Mouse (Mus musculus) heart, adult 8-10 months (tissue): ENCODE data around the gene Ccdc186. TPM values are rescaled to one million over a fixed set of nuclear protein-coding genes. Genes with fewer than 3 reads are reported as not detected.
"Not testable (repeated sequence)": the region's sequence is repeated elsewhere in the genome, so short reads cannot be mapped to it uniquely, and the experiment has no call there.

Experiments
- DNase-seq: peaks from one replicate; pipeline ENCODE4 v3.0.0; 2022; ENCODE audit warnings: low spot score
- total RNA-seq, 4 experiments: library from RNA; stranded (reverse); gene quantifications; 2 replicates each; pipeline ENCODE4 v1.2.4; 2022

Gene Ccdc186
- total RNA-seq, 4 experiments from 2014 or later = 24.7 to 29.3 (median 27.4) TPM

DNA sequence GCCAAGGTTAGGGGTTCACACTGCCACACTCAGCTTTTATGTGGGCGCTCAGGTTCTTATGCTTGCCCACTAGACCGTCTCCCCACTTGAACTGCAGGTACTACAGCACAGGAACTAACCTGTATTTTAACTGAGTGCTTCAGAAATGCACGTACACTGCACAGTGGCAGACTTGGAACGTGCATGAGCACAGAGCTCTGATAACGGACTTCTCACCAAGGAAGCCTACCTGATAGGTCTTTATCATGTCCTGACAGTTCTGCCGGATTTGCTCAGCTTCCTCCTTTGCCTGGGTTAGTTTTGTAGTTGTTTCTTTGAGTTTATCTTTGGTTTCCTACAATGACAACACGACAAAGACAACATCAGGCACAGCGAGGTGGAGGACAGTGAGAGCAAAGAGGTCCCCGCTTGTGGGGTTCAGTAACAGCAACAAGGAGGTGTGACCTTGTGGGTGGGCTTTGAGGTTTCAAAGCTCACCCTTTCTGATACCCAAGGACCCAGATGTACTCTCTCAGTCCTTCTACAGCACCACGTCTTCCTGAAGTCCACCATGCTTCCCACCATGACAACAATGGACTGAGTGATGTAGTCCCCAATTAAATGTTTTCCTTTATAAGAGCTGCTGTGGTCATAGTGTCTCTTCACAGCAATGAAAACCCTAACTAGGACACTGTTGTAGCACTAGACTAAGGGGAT is 20.2 kb downstream of the Ccdc186 start:
- DNase-seq = no peak

GRCm38 (mm10) chr19:56800930-56801655 is 20.9 kb downstream of the Ccdc186 start:
- no peak for DNase-seq

DNA sequence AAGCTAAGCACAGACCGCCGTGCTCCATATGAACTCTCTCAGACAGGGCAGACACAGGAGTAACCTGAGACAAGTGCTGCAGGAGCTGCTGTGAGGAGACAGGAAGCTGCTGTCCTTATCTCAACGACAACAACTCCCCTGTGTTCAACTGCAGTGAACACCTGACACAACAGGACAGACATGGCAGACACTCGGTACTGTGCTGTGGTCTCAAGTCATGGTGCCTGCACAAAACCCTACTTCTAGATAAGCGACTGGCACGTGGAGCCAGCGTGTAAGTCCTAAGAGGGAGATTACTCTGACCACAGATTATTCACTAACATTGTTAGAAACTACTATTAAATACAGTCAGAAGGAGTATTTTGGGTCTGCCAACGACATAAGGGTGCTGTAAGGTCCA is 21.8 kb downstream of the Ccdc186 start:
- no peak for DNase-seq

GRCm38 (mm10) chr19:56797376-56797775 is 24.6 kb downstream of the Ccdc186 start:
- no peak for DNase-seq

GRCm38 (mm10) chr19:56788952-56789351 is 33.0 kb downstream of the Ccdc186 start:
- DNase-seq = no peak

- DNase-seq = no peak
Measured at GRCm38 (mm10) chr19:56787911-56788310, 34.1 kb downstream of the Ccdc186 start.

DNA sequence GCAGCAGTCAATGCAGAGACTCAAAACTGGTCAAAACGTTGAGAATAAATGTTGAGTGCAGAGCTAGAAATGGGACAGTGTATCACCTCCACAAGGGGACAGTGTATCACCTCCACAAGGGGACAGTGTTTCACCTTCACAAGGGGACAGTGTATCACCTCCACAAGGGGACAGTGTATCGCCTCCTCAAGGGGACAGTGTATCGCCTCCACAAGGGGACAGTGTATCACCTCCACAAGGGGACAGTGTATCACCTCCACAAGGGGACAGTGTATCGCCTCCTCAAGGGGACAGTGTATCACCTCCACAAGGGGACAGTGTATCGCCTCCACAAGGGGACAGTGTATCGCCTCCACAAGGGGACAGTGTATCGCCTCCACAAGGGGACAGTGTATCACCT is 43.5 kb downstream of the Ccdc186 start:
- not testable (repeated sequence) for DNase-seq

GRCm38 (mm10) chr19:56776719-56777382 is 45.1 kb downstream of the Ccdc186 start:
- peak; percentile 48 for DNase-seq

DNA sequence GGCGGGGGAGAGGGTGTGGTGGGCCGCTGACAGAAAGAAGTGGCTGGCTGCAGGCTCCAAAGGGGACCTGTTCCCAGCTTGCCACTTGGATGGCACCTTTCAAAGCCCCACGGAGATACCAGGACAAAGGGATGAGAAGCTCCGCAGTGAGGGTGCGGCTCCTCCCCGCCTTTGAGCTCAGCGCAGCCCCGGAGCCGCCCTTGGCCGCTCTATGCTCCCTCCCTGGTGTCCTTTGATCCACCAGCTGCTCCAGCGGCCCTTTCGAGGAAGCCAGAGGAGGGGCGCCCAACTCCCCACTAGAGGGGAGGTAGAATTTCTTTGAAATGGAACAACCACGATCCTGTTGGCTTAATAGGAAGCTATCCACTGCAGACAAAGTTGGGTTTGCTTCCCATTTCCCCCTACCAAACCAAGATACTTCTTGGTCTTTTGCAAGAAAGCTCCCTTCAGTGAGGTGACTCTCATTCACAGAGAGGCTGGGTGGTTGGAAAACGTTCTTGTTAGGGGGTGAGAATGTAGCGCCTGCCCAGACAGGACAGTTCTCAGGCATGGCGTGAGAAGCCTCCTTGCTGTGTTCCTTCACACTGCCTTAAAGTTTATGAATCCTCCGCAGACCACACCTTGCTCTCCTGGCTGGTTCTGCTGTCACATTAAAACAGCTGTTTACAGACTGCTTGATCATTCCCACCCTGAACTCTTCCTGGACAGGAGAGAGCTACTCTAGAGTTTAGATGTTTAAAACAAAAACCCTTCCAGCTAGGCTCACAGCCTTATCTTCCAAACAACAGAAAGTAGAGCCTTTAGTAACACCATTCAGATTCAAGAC is 45.9 kb downstream of the Ccdc186 start:
- DNase-seq = no peak

DNA sequence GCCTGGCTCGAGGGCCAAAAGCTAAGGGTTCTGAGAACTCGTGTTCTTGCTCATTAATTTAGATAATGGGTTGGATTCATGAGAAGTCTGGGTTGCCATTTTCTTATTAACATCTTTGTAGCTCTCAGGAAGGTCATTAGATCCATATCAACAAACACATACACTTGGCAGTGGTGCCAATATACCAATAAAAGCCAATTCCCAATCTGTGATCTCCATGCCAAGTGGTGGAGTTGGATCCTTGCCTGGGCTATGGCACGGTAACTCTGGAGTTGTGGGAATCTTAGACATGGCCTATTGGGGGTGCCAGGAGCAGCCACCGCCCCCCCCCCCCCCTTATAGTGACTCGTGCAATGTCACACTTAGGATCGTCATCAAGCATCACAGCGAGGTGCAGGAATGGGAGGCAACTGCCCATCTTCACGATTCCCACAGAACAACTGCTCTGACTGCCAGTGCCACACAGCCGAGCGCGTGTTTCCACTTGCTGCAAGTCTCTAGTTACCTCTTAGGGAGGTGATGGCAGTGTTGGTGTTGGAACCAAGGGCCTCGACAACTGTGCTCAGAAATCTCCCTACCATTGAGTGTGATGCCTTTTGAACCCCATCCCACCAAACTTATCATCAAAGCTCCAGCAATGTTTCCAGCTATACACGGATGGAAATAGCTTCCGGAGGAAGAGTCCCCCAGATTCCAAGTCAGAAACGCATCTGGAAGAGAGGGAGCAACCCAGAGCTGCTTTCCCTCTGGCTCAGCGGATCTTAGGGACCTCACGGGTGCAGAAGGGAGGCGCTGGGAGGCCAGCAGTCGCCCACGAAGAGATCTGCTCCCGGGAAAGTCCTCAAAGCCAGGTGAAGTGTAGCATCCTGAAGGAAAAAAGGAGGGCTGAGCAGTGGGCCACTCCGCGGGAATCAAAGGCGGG is 46.8 kb downstream of the Ccdc186 start:
- no peak for DNase-seq

DNA sequence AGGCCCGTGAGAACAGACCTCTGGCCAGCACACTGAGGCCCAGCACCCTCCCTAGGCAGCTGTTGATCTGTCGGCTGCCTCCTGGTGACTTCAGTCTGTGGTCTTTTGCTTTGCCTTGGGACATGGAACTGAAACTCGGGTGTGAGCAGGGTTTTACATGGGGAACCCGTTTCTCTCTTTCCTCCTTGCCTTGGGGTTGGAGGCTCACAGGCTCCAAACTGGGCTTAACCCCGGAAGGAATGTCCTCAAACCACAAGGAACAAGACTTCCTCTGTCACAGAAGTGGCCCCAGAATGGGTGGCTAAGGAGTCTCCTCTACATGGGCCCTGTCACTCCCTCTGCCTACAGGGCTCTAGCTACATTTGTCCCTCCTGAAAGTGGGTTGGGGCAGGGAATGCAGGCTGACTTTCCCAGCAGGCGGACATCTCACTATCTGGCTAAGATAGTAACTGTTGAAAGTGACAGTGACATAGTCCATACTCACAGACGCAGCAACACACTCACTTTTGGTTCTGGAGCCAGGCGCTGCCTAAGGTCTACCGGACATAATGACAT is 47.5 kb downstream of the Ccdc186 start:
- peak; percentile 73 for DNase-seq

DNA sequence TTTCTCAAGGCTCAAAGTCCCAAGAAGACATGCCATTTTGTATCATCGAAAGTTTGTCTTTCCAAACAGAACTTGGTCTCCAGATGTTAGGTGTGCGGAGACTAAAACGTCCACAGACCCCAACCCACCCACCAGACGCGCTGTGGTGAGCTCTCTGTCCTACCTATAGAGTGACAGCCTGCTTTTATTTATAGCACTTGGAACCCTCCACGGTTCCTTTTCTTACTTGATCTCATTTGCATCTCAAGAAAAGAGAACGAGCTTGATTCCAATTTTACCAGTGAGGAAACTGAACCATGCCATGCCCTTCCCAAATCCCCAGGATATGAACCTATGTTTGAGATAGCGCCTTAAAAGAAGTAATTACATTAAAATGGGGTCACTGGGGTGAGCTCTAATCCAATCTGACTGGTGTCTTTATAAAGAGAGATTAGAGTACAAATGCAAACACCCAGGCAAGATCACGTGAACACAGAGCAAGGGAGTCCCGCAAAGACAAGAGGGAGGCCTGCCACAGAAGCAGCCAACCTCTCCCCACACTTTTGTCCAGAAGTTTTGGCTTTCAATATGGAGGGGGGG is 48.5 kb downstream of the Ccdc186 start:
- DNase-seq = no peak

DNA sequence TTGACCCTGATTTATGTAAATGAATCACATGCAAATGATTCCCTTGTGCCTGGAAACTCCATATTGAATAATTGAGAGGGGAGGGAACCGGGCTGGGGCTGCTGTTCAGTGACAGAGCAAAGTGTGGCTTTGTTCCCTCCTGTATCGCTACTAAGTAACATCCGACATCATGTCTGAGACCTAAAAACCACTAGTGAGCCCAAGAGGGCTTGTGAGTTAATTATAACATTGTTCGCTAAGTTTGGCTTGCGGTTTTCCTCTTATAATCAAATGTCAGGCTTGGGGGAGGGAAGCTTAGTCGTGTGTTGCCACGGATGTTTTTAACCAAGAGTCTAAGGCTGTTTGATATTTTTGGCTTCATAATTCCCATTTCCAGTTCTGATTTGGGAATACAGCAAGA is 49.8 kb downstream of the Ccdc186 start:
- no peak for DNase-seq

DNA sequence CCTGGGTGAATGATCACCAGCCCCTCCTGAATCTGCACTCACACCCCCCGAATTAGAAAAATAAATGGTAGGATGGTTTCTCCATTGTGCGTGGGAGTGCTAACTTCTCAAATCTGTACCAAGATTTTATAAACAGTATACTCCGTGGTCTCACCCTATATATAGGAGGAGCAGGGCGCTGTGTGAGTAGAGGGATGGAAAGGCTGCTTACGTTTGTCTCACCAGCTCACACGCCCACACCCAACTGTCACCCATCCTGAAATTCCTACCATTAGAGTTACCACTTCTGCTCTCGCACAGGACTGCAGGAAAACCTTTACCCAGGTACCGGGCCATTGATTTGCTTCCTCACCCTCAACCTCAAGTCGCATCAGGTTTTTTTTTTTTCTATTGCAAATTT is 53.0 kb downstream of the Ccdc186 start:
- DNase-seq = no peak

GRCm38 (mm10) chr19:56762686-56763085 is 59.3 kb downstream of the Ccdc186 start:
- DNase-seq = no peak

DNA sequence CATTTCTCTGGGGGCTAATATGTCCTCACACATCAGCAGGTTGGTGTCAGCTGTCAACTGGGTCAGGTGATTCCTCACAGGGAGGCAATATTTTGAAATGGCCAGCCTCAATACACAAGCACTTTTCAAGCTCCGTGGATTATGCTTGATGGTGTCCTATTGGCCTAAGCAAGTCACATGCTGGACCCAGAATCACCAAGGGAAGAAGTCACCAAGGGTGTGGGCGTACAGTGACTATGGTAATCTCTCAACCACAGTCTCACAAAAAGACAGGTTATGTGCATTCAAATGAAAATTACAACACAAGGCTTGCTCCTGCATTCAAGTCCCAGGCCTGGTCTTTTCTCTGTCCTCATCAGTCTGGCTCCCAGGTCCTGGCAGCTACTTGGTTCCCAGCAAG is 60.3 kb downstream of the Ccdc186 start:
- DNase-seq = no peak

- no peak for DNase-seq
Measured at GRCm38 (mm10) chr19:56761096-56761495, 60.9 kb downstream of the Ccdc186 start.

GRCm38 (mm10) chr19:56760306-56760940 is 61.6 kb downstream of the Ccdc186 start:
- DNase-seq = no peak

DNA sequence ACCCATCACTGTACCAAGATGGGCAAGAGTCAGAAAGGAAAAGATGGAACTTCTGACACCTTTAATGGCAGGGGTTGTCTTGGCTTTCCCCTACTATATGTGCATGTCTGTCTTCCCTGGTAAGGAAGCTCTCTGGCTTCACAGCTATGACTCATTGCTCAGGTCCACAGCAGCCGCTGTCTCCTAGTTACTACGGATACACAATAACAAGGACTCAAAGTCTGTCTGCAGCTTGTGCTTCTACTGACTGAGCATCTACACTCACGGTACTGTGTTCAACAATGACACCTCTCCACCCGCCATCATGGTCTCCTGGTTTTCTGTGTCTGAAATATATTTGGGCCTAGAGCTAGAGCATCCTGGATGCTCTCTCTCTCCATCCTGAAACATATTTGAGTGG is 62.2 kb downstream of the Ccdc186 start:
- no peak for DNase-seq

DNA sequence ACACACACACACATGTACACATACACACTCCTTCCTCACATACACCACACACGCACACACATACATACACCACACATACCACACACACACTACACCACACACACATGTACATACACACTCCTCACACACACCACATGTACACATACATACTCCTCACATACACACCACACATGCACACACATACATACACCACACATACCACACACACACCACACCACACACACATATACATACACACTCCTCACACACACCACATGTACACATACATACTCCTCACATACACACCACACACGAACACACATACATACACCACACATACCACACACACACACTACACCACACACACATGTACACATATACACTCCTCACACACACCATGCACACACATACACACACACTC is 63.7 kb downstream of the Ccdc186 start:
- no peak for DNase-seq
